Mouse (Mus musculus) liver, embryonic 16.5 days (tissue): ENCODE results near the gene Aqp1. TPM values are rescaled to one million over a fixed set of nuclear protein-coding genes. Genes with fewer than 3 reads are reported as not detected.
A peak's percentile ranks its signal among the peaks of the same experiment; 100 is the strongest.

ENCODE experiments used
- ATAC-seq: fragments of 200-750 bp; cut with Nextera tagmentation; 2 replicates; pipeline ENCODE4 v1.8.0; 2017; ENCODE audit warnings: low read depth, mild to moderate bottlenecking, moderate number of reproducible peaks, moderate library complexity
- H3K27ac ChIP-seq: fragments of 300-500 bp; sonication (generic); 2 replicates; pipeline ENCODE4 v1.5.1; 2014; ENCODE audit warnings: mild to moderate bottlenecking, low read length
- H3K27me3 ChIP-seq: fragments of 300-500 bp; sonication (generic); 2 replicates; pipeline ENCODE4 v1.6.1; 2014; ENCODE audit warnings: low read depth, low read length, mixed read lengths; ENCODE audit not compliant: control insufficient read depth, insufficient read depth
- H3K36me3 ChIP-seq: fragments of 300-500 bp; sonication (generic); 2 replicates; pipeline ENCODE4 v1.6.1; 2014; ENCODE audit warnings: mild to moderate bottlenecking; ENCODE audit not compliant: control insufficient read depth, insufficient read depth
- H3K4me1 ChIP-seq: fragments of 300-500 bp; sonication (generic); 2 replicates; pipeline ENCODE4 v1.6.1; 2014; ENCODE audit warnings: low read depth, low read length, mixed read lengths; ENCODE audit not compliant: control insufficient read depth
- H3K4me2 ChIP-seq: fragments of 300-500 bp; sonication (generic); 2 replicates; pipeline ENCODE4 v1.6.1; 2014; ENCODE audit warnings: low read depth, low read length, mixed read lengths
- H3K4me3 ChIP-seq: fragments of 300-500 bp; sonication (generic); 2 replicates; pipeline ENCODE4 v1.5.1; 2014; ENCODE audit warnings: low read depth, mild to moderate bottlenecking, low read length
- H3K9ac ChIP-seq: fragments of 300-500 bp; sonication (generic); 2 replicates; pipeline ENCODE4 v1.6.1; 2014; ENCODE audit warnings: low read depth, low read length
- H3K9me3 ChIP-seq: fragments of 300-500 bp; sonication (generic); replicated peaks from 2 replicates; pipeline ENCODE4 v1.6.1; 2016; ENCODE audit warnings: low read length; ENCODE audit not compliant: control insufficient read depth
- WGBS: fragments of 180-500 bp; shearing (Covaris S2); extraction: QIAGEN DNeasy Blood & Tissue Kit; methylation state at CpG from one replicate; pipeline ENCODE4 v1.1.7; 2014; ENCODE audit not compliant: insufficient replicate concordance; 5-methylcytosine and 5-hydroxymethylcytosine counted together
- polyA plus RNA-seq: library from polyadenylated mRNA; unstranded; fragments of >200 nt; fragmentation: Nextera tagmentation; extraction: Ambion mirVana; gene quantifications from 2 replicates; pipeline ENCODE4 v1.2.1, GENCODE M21; 2015

The Aqp1 gene
- polyA plus RNA-seq, 1 experiment from 2014 or later: 75.9 TPM

DNA sequence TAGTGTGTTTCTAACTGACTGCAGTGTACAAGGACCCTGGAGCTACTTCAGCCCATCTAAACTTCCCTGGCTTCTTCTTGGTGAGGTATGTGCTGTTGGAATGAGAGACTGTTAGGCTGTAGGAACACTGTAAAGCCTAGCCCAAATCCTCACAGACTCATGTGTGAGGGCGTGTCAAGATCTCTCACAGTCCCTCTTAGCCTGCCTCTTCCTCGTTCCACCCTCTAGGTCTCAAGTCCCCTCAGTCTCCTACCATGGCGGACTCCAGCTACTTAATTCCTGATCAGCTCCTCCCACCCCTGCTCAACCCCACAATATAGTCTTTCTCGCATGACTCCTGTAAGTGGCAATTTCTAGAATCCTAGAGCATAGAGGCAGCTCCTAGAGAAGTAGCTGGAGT, 13.0 kb downstream of the Aqp1 start:
- 63% methylated on average over 4 of the region's 4 CpGs for whole genome bisulfite sequencing

DNA sequence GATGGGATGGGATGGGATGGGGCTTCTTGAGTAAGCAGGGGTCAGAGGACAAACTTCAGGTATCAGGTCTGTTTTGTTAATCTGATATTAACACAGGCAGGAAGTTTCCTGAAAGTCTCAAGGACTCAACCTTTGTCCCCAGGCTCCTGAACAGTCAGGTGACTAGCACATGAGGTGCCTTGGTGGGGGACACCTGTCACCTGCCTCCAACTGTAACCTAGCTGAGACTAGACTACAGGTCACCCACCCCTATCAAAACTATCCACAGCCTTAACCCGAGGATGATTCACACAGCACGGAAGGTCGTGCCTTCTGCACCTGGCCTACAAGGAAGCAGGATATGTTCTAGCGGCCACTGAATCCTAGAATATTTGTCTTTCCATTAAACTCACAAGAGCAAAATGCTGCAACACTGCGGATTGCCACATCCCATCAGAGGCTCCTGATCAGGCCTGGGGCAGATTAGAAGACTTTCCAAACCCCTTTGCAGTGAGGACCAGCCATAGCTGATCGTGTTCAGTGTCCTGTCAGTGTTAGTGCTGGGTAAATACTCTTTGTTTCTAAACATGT, 14.2 kb downstream of the Aqp1 start:
- peaks cover 26% of the 10 kb centered on the region for H3K4me1 ChIP-seq
- no peaks in the 10 kb centered on the region for H3K9me3 ChIP-seq
- no peaks in the 10 kb centered on the region for H3K27me3 ChIP-seq
- H3K9ac ChIP-seq: no peak overlapping the region
- H3K27ac ChIP-seq: no peak overlapping the region
- ATAC-seq: no peak
- H3K4me2 ChIP-seq: no peak overlapping the region
- peaks cover 4% of the 10 kb centered on the region; the same call in 1 of the 2 replicates for H3K36me3 ChIP-seq
- 87% methylated on average over 6 of the region's 6 CpGs for WGBS
- no peak overlapping the region for H3K4me3 ChIP-seq

More for the DNA sequence above, 13.0 kb downstream of the Aqp1 start:
- no peak overlapping the region for H3K4me3 ChIP-seq
- peak overlapping the region; percentile 43 for H3K27ac ChIP-seq
- no peaks in the 10 kb centered on the region for H3K27me3 ChIP-seq
- H3K4me1 ChIP-seq: peaks cover 23% of the 10 kb centered on the region
- H3K36me3 ChIP-seq: peaks cover 4% of the 10 kb centered on the region; the same call in 1 of the 2 replicates
- H3K9me3 ChIP-seq: no peaks in the 10 kb centered on the region
- H3K9ac ChIP-seq: no peak overlapping the region
- no peak overlapping the region for H3K4me2 ChIP-seq
- ATAC-seq: no peak

DNA sequence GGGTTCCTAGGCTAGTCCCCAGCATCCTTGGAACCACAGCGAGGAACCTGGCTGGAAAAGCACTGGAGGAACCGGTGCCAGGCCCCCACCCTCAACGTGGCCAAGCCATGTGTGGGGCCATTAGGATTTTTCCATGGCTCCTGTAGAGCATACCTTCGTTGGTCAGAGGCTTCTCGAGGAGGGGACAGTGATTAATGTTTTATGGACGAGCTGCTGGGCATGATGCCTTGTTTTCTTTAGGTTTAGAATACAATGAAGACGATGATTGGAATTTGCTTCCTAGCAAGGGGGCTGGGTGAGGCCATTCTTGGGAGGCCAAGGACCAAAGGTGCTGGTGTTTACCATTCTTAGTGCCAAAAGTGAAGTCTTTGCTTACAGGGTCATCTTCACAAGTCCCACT, 15.5 kb downstream of the Aqp1 start:
- ATAC-seq: no peak
- Histone ChIP-seq H3K4me1 (peaks cover 38% of the 10 kb centered on the region), H3K9me3 (no peaks in the 10 kb centered on the region), H3K9ac (no peak overlapping the region), H3K36me3 (no peaks in the 10 kb centered on the region), H3K27me3 (no peaks in the 10 kb centered on the region), H3K27ac (no peak overlapping the region), H3K4me2 (no peak overlapping the region), H3K4me3 (no peak overlapping the region)
- 59% methylated on average over 7 of the region's 7 CpGs for WGBS

DNA sequence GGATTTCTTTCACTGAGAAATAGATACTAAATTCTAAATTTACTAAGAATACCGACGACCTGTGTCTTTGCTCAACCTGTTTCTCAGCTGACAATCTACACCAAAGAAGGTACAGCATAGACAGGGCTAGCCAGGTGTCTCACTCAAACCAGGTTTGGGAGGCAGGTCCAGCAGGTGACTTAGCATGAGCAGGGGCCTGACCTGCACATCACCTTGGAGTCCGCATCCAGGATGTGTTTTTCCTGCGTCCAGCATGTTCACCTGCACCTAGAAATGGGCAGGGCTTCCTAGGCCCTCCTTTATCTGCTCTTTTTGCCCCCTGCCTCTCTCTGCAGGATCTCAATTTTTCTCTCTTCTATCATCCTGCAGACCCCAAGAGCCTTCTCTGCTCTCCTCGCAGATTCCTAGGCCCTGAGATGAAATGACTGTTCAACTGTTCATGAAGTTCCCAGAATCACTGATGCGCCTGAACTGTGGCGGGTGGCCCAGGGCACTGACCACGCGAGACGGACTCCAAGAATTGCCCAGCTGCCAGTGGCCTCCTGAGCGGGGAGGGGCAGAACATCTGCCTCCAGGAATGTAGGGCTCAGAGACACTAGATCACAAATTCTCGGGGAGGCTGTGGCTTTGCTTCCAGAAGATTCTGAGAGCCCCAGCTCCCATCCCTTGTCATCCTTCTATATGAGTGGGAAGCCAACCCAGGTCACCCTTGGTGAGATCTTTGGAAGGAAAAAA, 17.6 kb downstream of the Aqp1 start:
- 72% methylated on average over 12 of the region's 12 CpGs for whole genome bisulfite sequencing
- no peaks in the 10 kb centered on the region for H3K9me3 ChIP-seq
- no peaks in the 10 kb centered on the region for H3K36me3 ChIP-seq
- no peak overlapping the region for H3K27ac ChIP-seq
- H3K4me3 ChIP-seq: no peak overlapping the region
- H3K4me1 ChIP-seq: peaks cover 39% of the 10 kb centered on the region
- H3K9ac ChIP-seq: no peak overlapping the region
- no peaks in the 10 kb centered on the region for H3K27me3 ChIP-seq
- no peak overlapping the region for H3K4me2 ChIP-seq
- ATAC-seq: no peak

DNA sequence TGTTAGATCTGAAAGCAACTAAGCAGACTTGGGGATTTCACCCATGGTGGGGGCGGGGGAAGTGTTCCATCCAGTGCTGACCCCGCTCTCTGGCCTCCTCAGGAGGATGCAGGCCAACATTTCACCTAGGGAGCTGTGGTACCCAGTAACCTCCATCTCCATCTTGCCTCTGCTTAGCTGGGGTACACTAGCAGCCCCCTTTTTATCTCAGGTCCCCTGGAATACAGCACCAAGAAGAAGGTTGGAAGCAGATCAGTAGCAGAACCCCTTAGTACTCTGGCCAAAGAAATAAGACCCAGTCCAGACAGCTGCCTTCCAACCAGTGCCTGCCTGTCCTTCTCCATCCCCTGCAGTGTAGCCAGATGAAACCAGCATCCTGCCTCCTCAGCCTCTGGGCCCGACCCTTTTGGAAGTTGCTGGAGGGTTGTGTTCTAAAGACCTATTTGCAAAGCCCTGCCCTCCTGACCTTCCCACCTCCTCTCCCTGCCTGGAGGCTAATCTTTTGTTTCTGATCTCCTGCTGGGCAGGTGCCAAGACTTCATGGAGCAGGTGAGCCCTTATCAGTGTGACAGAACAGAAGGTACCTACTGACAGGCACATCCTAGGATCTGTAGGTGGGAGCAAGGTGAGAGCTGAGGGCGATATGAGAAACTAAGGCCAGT, 18.4 kb downstream of the Aqp1 start:
- H3K4me3 ChIP-seq: no peak overlapping the region
- no peak for ATAC-seq
- no peaks in the 10 kb centered on the region for H3K36me3 ChIP-seq
- H3K4me2 ChIP-seq: no peak overlapping the region
- no peaks in the 10 kb centered on the region for H3K27me3 ChIP-seq
- H3K4me1 ChIP-seq: peaks cover 40% of the 10 kb centered on the region
- 69% methylated on average over 4 of the region's 4 CpGs for WGBS
- no peak overlapping the region for H3K9ac ChIP-seq
- no peak overlapping the region for H3K27ac ChIP-seq
- no peaks in the 10 kb centered on the region for H3K9me3 ChIP-seq

DNA sequence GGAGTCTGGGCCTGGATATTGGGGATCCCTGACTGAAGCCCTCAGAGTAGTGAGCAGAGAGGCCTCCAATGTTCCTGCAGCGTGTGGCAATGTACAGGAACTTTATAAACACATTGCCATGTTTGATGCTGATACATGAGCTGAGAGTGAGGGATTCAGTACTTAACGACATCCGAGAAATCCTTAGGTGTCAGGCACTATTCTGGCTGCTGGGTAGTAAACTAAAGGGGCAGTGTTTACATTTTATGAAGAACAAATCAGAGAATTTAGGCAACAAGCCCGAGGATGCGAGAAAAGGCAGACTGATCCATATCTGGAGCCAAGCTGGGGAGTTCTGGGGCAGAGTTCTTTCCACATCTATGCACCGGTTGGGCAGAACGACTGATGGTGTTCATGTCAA, 19.3 kb downstream of the Aqp1 start:
- H3K27ac ChIP-seq: peak overlapping the region; percentile 64
- no peaks in the 10 kb centered on the region for H3K9me3 ChIP-seq
- no peak overlapping the region for H3K9ac ChIP-seq
- H3K27me3 ChIP-seq: no peaks in the 10 kb centered on the region
- no peak overlapping the region for H3K4me2 ChIP-seq
- H3K36me3 ChIP-seq: no peaks in the 10 kb centered on the region
- peaks cover 49% of the 10 kb centered on the region for H3K4me1 ChIP-seq
- H3K4me3 ChIP-seq: no peak overlapping the region
- 58% methylated on average over 7 of the region's 7 CpGs for WGBS
- ATAC-seq: no peak

DNA sequence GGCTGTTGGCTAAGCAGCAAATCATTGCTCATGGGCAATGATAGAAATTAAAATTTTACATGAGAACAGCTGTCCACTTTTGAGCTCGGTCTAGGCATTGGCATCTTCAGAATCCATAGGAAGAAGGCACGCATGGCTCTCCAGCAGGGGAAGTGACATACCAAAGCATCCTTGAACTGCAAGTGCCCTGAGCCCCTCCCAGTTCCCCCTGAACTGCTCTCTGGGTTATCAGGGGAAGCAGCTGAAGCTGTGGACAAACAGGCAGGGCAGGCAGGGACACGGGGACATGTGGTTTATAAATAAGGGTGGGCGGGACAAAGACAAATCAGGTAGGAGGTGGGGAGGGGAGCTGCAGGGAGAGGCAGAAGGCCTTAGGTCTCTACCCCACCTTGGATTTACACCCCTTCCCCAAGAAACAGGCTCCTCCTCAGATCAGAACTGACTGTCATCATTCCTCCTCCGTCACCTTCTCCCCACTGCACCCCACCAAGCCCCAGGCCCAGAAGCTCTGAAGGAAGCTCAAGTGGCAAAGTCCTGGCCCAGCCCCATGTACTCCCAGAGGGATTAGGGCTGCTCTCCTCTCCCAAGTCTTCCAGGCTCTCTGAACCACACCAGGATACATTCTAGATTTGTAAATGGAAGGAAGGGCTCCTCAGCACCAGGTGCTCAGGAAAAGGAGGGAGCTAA, 19.9 kb downstream of the Aqp1 start:
- Histone ChIP-seq H3K4me3 (no peak overlapping the region), H3K9ac (peak overlapping the region; percentile 31; the same call in 1 of the 2 replicates), H3K4me1 (peaks cover 53% of the 10 kb centered on the region), H3K27ac (peak overlapping the region; percentile 64), H3K9me3 (no peaks in the 10 kb centered on the region), H3K36me3 (no peaks in the 10 kb centered on the region), H3K4me2 (no peak overlapping the region), H3K27me3 (no peaks in the 10 kb centered on the region)
- ATAC-seq: peak; percentile 35
- WGBS: 15% methylated on average over 5 of the region's 5 CpGs

DNA sequence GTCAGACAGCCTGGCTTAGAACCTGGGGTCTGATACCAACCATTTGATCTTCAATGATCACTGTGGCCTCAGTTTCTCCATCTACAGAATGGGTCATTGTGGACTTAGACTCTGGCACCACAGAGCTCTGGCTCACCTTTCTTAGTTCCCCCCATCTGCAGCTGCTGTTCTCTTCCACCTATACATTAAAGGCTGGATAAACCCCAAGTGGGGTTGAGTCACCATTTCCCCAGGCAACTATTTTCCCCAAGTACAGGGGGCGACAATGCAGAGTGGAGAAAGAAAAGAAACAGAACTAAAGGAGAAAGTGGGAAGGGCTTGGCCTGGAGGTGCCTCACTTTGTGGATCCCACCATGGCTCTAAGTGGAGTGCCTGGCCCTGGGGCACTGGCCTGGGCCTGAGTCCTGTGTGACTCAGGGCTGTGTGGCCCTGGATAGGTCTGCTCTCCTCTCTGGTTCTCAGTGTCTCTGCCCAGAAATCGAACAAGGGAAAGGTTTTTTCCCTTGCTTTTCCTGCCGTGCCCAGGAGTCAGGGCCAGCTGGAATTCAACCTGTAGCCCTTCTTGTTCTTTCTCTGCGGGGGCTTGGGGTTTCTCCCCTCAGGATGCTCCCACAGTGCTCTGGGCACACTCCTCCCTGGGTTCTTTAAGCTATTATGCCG, 20.9 kb downstream of the Aqp1 start:
- no peak for ATAC-seq
- Histone ChIP-seq H3K36me3 (no peaks in the 10 kb centered on the region), H3K4me2 (no peak overlapping the region), H3K4me1 (peaks cover 53% of the 10 kb centered on the region), H3K9me3 (no peaks in the 10 kb centered on the region), H3K27ac (peak overlapping the region; percentile 37), H3K4me3 (no peak overlapping the region), H3K9ac (no peak overlapping the region), H3K27me3 (no peaks in the 10 kb centered on the region)
- 62% methylated on average over 5 of the region's 5 CpGs for WGBS
